Mouse (Mus musculus) hindbrain, embryonic 12.5 days (tissue): ENCODE data around the gene Pcgf3. TPM values are rescaled to one million over a fixed set of nuclear protein-coding genes. Genes with fewer than 3 reads are reported as not detected.

ENCODE experiments used
- ATAC-seq: fragments of 200-750 bp; cut with Nextera tagmentation; 2 replicates; pipeline ENCODE4 v1.8.0; 2017; ENCODE audit warnings: moderate TSS enrichment; ENCODE audit not compliant: low FRiP score
- H3K27ac ChIP-seq: fragments of 300-500 bp; sonication (generic); 2 replicates; pipeline ENCODE4 v1.5.1; 2016; ENCODE audit warnings: mild to moderate bottlenecking
- H3K27me3 ChIP-seq: fragments of 300-500 bp; sonication (generic); 2 replicates; pipeline ENCODE4 v1.6.1; 2016; ENCODE audit warnings: mild to moderate bottlenecking
- H3K36me3 ChIP-seq: fragments of 300-500 bp; sonication (generic); 2 replicates; pipeline ENCODE4 v1.6.1; 2016; ENCODE audit warnings: mild to moderate bottlenecking
- H3K4me1 ChIP-seq: fragments of 300-500 bp; sonication (generic); 2 replicates; pipeline ENCODE4 v1.6.1; 2016
- H3K4me2 ChIP-seq: fragments of 300-500 bp; sonication (generic); replicated peaks from 2 replicates; pipeline ENCODE4 v1.6.1; 2016; ENCODE audit warnings: mild to moderate bottlenecking
- H3K4me3 ChIP-seq: fragments of 300-500 bp; sonication (generic); 2 replicates; pipeline ENCODE4 v1.5.1; 2016; ENCODE audit warnings: mild to moderate bottlenecking
- H3K9ac ChIP-seq: fragments of 300-500 bp; sonication (generic); 2 replicates; pipeline ENCODE4 v1.6.1; 2016; ENCODE audit warnings: mild to moderate bottlenecking, moderate library complexity
- H3K9me3 ChIP-seq: fragments of 300-500 bp; sonication (generic); replicated peaks from 2 replicates; pipeline ENCODE4 v1.6.1; 2016; ENCODE audit warnings: mild to moderate bottlenecking
- WGBS: fragments of 180-500 bp; shearing (Covaris S2); methylation state at CpG from one replicate; pipeline ENCODE4 v1.1.7; 2016; 5-methylcytosine and 5-hydroxymethylcytosine counted together
- polyA plus RNA-seq: library from polyadenylated mRNA; unstranded; fragments of >200 nt; fragmentation: Nextera tagmentation; extraction: Ambion mirVana; gene quantifications from 2 replicates; pipeline ENCODE4 v1.2.1, GENCODE M21; 2016

Gene Pcgf3
- polyA plus RNA-seq, 1 experiment from 2014 or later = 39.5 TPM

DNA sequence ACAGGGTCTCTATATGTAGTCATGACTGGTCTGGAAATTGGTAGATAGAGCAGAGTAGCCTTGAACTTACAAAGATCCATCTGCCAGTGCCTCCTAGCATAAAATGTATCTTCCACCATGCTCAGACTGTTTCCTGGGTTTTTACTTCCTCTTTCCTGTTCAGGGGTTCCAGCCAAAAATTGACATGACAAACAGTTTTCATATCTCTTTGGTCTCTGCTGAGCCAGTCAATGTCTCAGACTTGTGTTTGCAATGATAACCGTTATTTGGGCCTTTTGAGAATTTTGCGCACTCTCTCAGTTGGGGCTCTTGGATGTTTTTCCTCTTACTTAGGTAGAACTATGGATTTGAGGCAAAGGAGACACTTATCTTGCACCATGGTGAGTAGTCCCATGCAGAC, 73.2 kb downstream of the Pcgf3 start:
- Histone ChIP-seq H3K4me1 (no peaks in the 10 kb centered on the region), H3K36me3 (0 out of 2 replicates have a peak, but pooled peaks cover 5% of the 10 kb centered on the region), H3K27me3 (no peaks in the 10 kb centered on the region), H3K9ac (no peak overlapping the region), H3K27ac (no peak overlapping the region), H3K4me3 (no peak overlapping the region), H3K4me2 (no peak overlapping the region), H3K9me3 (peaks cover 10% of the 10 kb centered on the region)
- whole genome bisulfite sequencing = 93% methylated on average over 2 of the region's 2 CpGs
- no peak for ATAC-seq

GRCm38 (mm10) chr5:108543516-108544291, 82.7 kb downstream of the Pcgf3 start:
- Histone ChIP-seq H3K27me3 (peaks cover 18% of the 10 kb centered on the region), H3K4me1 (0 out of 2 replicates have a peak, but pooled peaks cover 1% of the 10 kb centered on the region), H3K36me3 (no peaks in the 10 kb centered on the region), H3K4me2 (no peak overlapping the region), H3K27ac (no peak overlapping the region), H3K9me3 (no peaks in the 10 kb centered on the region), H3K9ac (no peak overlapping the region), H3K4me3 (no peak overlapping the region)
- no peak for ATAC-seq
- 64% methylated on average over 7 of the region's 7 CpGs for WGBS

DNA sequence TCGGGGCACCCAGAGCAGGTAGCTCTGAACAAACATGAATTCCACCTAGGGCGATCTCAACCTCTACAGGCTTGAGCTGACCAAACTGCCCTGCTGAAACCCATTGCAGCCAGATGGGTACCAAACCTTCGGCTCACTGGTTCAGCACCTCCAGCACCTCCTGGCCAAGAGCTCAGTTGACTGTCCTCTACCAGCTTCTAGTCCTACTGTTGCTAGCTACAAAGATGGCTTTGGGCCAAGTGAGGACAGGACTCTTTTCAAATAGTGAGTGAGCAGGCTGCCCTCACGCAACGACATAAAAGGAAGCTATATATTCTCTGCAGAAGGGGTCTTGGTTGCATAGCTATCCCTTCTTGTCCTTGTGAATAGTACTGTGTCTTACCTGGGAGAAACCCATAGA, 86.6 kb downstream of the Pcgf3 start:
- no peaks in the 10 kb centered on the region for H3K9me3 ChIP-seq
- WGBS = 96% methylated on average over 5 of the region's 5 CpGs
- no peak for ATAC-seq
- no peaks in the 10 kb centered on the region for H3K36me3 ChIP-seq
- no peak overlapping the region for H3K27ac ChIP-seq
- H3K4me3 ChIP-seq = no peak overlapping the region
- no peak overlapping the region for H3K4me2 ChIP-seq
- H3K27me3 ChIP-seq = peaks cover 53% of the 10 kb centered on the region
- no peak overlapping the region for H3K9ac ChIP-seq
- peaks cover 11% of the 10 kb centered on the region for H3K4me1 ChIP-seq

DNA sequence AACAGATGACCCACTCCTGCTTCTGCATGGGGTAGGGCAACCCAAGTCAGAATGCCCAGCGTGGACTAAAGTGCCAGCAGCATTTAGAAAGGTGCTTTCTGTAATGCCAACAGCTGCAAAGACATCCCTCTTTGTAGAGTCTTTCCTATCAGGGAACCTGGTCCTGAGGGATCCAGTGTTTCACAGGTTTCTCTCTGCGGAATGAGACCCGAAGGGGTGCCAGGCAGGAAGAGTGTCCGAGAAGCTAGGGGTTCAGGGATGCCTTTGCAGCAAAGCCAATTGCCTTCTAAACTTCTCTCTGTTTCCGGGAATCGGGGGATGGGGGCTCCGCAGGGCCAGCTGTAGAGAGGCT, 88.1 kb downstream of the Pcgf3 start:
- no peaks in the 10 kb centered on the region for H3K36me3 ChIP-seq
- H3K9ac ChIP-seq = peak overlapping the region; percentile 65
- peak overlapping the region; percentile 86 for H3K4me2 ChIP-seq
- 17% methylated on average over 7 of the region's 7 CpGs for WGBS
- peaks cover 11% of the 10 kb centered on the region for H3K4me1 ChIP-seq
- no peaks in the 10 kb centered on the region for H3K9me3 ChIP-seq
- H3K4me3 ChIP-seq = peak overlapping the region; percentile 47
- H3K27me3 ChIP-seq = peaks cover 61% of the 10 kb centered on the region
- no peak overlapping the region for H3K27ac ChIP-seq
- no peak for ATAC-seq

DNA sequence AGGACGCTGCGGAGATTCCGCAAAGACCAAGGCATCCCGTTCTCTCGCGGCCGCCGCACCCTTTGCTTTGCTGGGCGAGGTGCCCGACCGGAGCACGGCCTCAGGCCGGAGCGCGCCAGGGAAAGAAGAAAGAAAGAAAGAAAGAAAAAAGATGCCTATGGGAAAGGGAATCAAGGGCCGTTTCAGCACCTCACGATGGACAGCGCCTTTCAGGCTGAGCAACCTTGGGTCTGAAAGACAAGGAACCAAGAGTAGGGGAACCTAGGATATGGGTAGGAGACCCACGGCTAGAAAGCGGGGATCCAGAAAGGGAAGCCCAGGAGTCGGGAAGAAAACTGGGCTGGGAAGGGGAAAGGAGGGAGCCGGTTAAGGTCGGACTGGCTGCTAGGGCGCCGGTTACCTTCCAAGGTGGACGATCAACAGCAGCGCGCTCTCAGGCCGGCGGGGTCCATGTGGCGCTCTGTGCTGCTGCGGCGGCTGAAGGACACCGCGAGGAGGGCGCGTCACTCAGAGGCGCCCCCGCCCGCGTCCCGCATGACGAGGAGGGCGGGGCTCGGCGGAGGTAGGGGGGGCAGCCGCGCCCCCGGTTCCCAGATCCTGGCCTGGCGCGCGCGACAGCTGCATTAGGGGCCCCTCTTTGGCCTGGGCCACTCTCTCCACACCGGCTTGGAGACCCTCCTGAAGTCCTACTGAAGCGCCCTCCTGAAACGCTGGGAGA, 88.6 kb downstream of the Pcgf3 start, which contains the start of gene Cplx1:
Gene Cplx1 (minus strand): TSS at position 536 of the 718 bp plus-strand sequence.
- Histone ChIP-seq H3K36me3 (no peaks in the 10 kb centered on the region), H3K27ac (peak within 1 kb of the TSS; percentile 48; the same call in 1 of the 2 replicates), H3K27me3 (peaks cover 61% of the 10 kb centered on the region), H3K4me2 (peak within 1 kb of the TSS; percentile 86), H3K9me3 (no peaks in the 10 kb centered on the region), H3K9ac (peak within 1 kb of the TSS; percentile 65), H3K4me1 (peaks cover 11% of the 10 kb centered on the region), H3K4me3 (peak within 1 kb of the TSS; percentile 47)
- ATAC-seq = peak; percentile 91
- under 1% methylated on average over 56 of the region's 56 CpGs for WGBS

DNA sequence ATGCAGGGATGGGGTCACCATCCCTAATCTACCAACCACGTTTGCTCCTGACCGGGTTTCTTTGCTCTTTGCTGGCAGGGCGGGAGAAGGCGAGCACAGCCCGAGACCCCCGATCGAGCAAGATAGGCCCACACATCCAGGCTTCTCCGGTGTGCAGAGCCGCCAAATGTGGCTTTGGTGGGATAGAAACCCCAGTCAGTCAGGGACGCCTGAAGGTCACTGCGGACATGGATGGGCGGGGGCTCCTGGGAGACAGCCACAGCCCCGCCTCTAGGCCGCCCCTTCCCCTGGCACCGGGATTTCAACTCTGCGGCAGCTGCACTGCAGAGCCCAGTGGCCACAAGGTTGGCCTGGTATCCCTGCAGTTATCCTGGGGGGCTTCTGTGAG, 89.2 kb downstream of the Pcgf3 start:
- Histone ChIP-seq H3K9me3 (no peaks in the 10 kb centered on the region), H3K36me3 (no peaks in the 10 kb centered on the region), H3K27ac (peak overlapping the region; percentile 48; the same call in 1 of the 2 replicates), H3K4me2 (peak overlapping the region; percentile 86), H3K27me3 (peaks cover 59% of the 10 kb centered on the region), H3K4me3 (peak overlapping the region; percentile 47), H3K4me1 (peaks cover 11% of the 10 kb centered on the region), H3K9ac (peak overlapping the region; percentile 65)
- under 1% methylated on average over 16 of the region's 16 CpGs for whole genome bisulfite sequencing
- peak; percentile 66; the same call in 1 of the 2 replicates for ATAC-seq

- Histone ChIP-seq H3K4me3 (no peak overlapping the region), H3K4me1 (peaks cover 8% of the 10 kb centered on the region), H3K4me2 (no peak overlapping the region), H3K27ac (no peak overlapping the region), H3K36me3 (no peaks in the 10 kb centered on the region), H3K27me3 (peaks cover 41% of the 10 kb centered on the region), H3K9ac (no peak overlapping the region), H3K9me3 (no peaks in the 10 kb centered on the region)
- WGBS = 74% methylated on average over 1 of the region's 1 CpGs
- ATAC-seq = no peak
Measured at GRCm38 (mm10) chr5:108554041-108554440, 93.0 kb downstream of the Pcgf3 start.

Other genes with a start within 250 kb of the Pcgf3 start
- gene Dr1, start 192.3 kb upstream of the Pcgf3 start, polyA plus RNA-seq = 46.7 and 51.4 TPM in 2 replicates
- 6.7 and 7.0 TPM in 2 replicates for gene Pigg, start 148.6 kb upstream of the Pcgf3 start, polyA plus RNA-seq
- 0.14 and 0.40 TPM in 2 replicates for gene Gm42517, start 93.3 kb upstream of the Pcgf3 start, polyA plus RNA-seq
- gene Pde6b, start 72.8 kb upstream of the Pcgf3 start, polyA plus RNA-seq = 0.31 and 0.35 TPM in 2 replicates
- gene Atp5k, start 26.8 kb upstream of the Pcgf3 start, polyA plus RNA-seq = 393 and 437 TPM in 2 replicates
- gene Mfsd7a, start 12.3 kb upstream of the Pcgf3 start, polyA plus RNA-seq = 0.12 and 0.13 TPM in 2 replicates
- 23.7 and 24.9 TPM in 2 replicates for gene Cplx1, start 88.8 kb downstream of the Pcgf3 start, polyA plus RNA-seq
- gene Gak, start 168.5 kb downstream of the Pcgf3 start, polyA plus RNA-seq = 54.3 and 63.2 TPM in 2 replicates
- 21.6 and 22.3 TPM in 2 replicates for gene Tmem175, start 168.5 kb downstream of the Pcgf3 start, polyA plus RNA-seq
- gene Idua, start 199.1 kb downstream of the Pcgf3 start, polyA plus RNA-seq = 11.2 and 12.9 TPM in 2 replicates
- gene Dgkq, start 208.4 kb downstream of the Pcgf3 start, polyA plus RNA-seq = 21.9 and 23.5 TPM in 2 replicates
- 1.6 and 1.7 TPM in 2 replicates for gene Slc26a1, start 214.3 kb downstream of the Pcgf3 start, polyA plus RNA-seq
- 25.3 and 29.4 TPM in 2 replicates for gene Fgfrl1, start 231.2 kb downstream of the Pcgf3 start, polyA plus RNA-seq